Mouse (Mus musculus) C2C12 (cell line): ENCODE measurements around the gene Acvr1c. TPM values are rescaled to one million over a fixed set of nuclear protein-coding genes. Genes with fewer than 3 reads are reported as not detected.

Experiments
- H3K27me3 ChIP-seq: one replicate; pipeline ENCODE4 v1.6.1; 2011; ENCODE audit not compliant: control insufficient read depth, insufficient read depth, insufficient read length
- H3K36me3 ChIP-seq: one replicate; pipeline ENCODE4 v1.6.1; 2011; ENCODE audit not compliant: control insufficient read depth, insufficient read depth
- H3K4me3 ChIP-seq: one replicate; pipeline ENCODE4 v1.5.1; 2011; ENCODE audit warnings: mild to moderate bottlenecking, control low read depth; ENCODE audit not compliant: poor library complexity, insufficient read depth, severe bottlenecking
- H3K79me2 ChIP-seq: one replicate; pipeline ENCODE4 v1.6.1; 2011; ENCODE audit not compliant: control insufficient read depth, insufficient read depth
- H3K79me3 ChIP-seq: one replicate; pipeline ENCODE4 v1.6.1; 2011; ENCODE audit warnings: low read depth, control low read depth
- H3ac ChIP-seq: one replicate; pipeline ENCODE3; 2011; ENCODE audit warnings: low read depth; ENCODE audit not compliant: control insufficient read depth, insufficient read length
- CEBPB ChIP-seq: IDR thresholded peaks from one replicate; pipeline ENCODE4 v1.6.1; 2011; ENCODE audit warnings: low read depth, mild to moderate bottlenecking, control low read depth, moderate library complexity
- CTCF ChIP-seq: IDR thresholded peaks from one replicate; pipeline ENCODE4 v1.5.1; 2011; ENCODE audit not compliant: control insufficient read depth, insufficient read depth, insufficient read length
- FOSL1 ChIP-seq: IDR thresholded peaks from one replicate; pipeline ENCODE4 v1.8.0; 2011; ENCODE audit warnings: mild to moderate bottlenecking, low read length; ENCODE audit not compliant: poor library complexity, insufficient read depth, severe bottlenecking
- MAX ChIP-seq: IDR thresholded peaks from one replicate; pipeline ENCODE4 v1.6.1; 2011; ENCODE audit warnings: mild to moderate bottlenecking, control low read depth
- MYOD1 ChIP-seq: IDR thresholded peaks from one replicate; pipeline ENCODE4 v1.6.1; 2011; ENCODE audit warnings: low read depth; ENCODE audit not compliant: control insufficient read depth, insufficient read length
- MYOG ChIP-seq: IDR thresholded peaks from one replicate; pipeline ENCODE4 v1.6.1; 2011; ENCODE audit not compliant: control insufficient read depth, insufficient read length; ENCODE audit errors: extremely low read depth
- USF1 ChIP-seq: IDR thresholded peaks from one replicate; pipeline ENCODE4 v1.6.1; 2011; ENCODE audit warnings: low read depth, mild to moderate bottlenecking, control low read depth, moderate library complexity
- polyA plus RNA-seq: library from polyadenylated mRNA; unstranded; fragments of >200 nt; fragmentation: generic; extraction: Trizol; gene quantifications from one replicate; pipeline ENCODE4 v1.2.1, GENCODE M21; 2012; ENCODE audit warnings: missing spikeins

Gene Acvr1c
- polyA plus RNA-seq, 1 experiment: 0.04 TPM

GRCm38 (mm10) chr2:58279163-58279562 lies 78.5 kb downstream of the Acvr1c start:
- Histone ChIP-seq H3K4me3 (no peak overlapping the region), H3ac (no peak overlapping the region), H3K79me2 (no peaks in the 10 kb centered on the region), H3K27me3 (no peaks in the 10 kb centered on the region), H3K79me3 (no peaks in the 10 kb centered on the region), H3K36me3 (no peaks in the 10 kb centered on the region)
- TF ChIP-seq FOSL1 (no peak), MYOD1 (no peak), MAX (no peak), CEBPB (no peak), CTCF (no peak), USF1 (no peak), MYOG (no peak)

- no peak overlapping the region for H3K4me3 ChIP-seq
- no peak for TF ChIP-seq CTCF
- TF ChIP-seq FOSL1: no peak
- no peak for TF ChIP-seq MYOG
- TF ChIP-seq CEBPB: no peak
- no peak for TF ChIP-seq MAX
- no peak for TF ChIP-seq MYOD1
- TF ChIP-seq USF1: no peak
- no peaks in the 10 kb centered on the region for H3K79me3 ChIP-seq
- H3K27me3 ChIP-seq: no peaks in the 10 kb centered on the region
- no peaks in the 10 kb centered on the region for H3K36me3 ChIP-seq
- H3K79me2 ChIP-seq: no peaks in the 10 kb centered on the region
- no peak overlapping the region for H3ac ChIP-seq
Measured at GRCm38 (mm10) chr2:58276454-58276853, 81.2 kb downstream of the Acvr1c start.

DNA sequence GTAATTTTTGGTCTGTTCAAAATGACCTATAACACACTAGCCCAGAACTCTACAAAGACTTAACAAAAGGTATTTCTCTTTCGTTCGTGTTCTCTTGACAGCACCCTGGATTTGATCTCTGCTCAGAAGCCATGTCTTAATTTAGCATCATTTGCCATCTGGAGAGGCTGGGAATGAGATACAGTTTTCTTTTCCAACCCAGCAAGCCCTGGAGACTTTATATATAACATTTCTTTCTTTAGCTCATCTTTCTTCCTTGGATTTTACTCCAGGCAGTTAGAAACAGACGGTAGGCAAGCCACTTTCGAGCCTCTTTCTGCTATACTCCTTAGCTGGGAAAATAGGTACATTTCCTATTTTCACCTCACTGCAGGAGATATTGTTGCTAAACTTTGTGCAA lies 117.1 kb downstream of the Acvr1c start:
- Histone ChIP-seq H3K4me3 (no peak overlapping the region), H3K27me3 (no peaks in the 10 kb centered on the region), H3ac (no peak overlapping the region), H3K79me2 (no peaks in the 10 kb centered on the region), H3K36me3 (no peaks in the 10 kb centered on the region), H3K79me3 (no peaks in the 10 kb centered on the region)
- no peak for TF ChIP-seq FOSL1
- TF ChIP-seq USF1: no peak
- no peak for TF ChIP-seq MAX
- no peak for TF ChIP-seq MYOG
- TF ChIP-seq MYOD1: no peak
- TF ChIP-seq CEBPB: no peak
- no peak for TF ChIP-seq CTCF

DNA sequence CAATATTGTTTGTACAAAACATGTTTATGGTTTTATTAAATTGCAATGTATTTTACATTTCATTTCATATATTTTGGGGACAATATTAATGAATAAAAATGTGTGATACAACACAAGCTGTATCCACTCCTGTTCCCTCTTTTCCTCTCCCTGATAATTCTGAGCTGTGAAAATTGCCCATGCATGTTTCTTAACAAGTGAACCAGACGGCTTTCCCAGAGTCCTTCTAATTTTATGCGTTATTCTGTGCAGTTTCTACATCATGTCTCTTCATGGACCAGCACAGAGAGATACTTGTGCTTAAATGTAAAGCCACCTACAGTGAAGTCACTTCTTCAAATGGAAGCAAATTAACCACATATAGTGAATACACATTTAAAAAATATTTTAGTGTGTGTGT lies 120.2 kb downstream of the Acvr1c start:
- TF ChIP-seq MYOD1 (no peak), FOSL1 (no peak), CEBPB (no peak), MYOG (no peak), USF1 (no peak), MAX (no peak), CTCF (no peak)
- no peaks in the 10 kb centered on the region for H3K79me2 ChIP-seq
- no peaks in the 10 kb centered on the region for H3K27me3 ChIP-seq
- H3K4me3 ChIP-seq: no peak overlapping the region
- H3K36me3 ChIP-seq: no peaks in the 10 kb centered on the region
- no peak overlapping the region for H3ac ChIP-seq
- H3K79me3 ChIP-seq: no peaks in the 10 kb centered on the region

Other genes with a start within 250 kb of the Acvr1c start
- 0.13 TPM for gene Cytip, start 162.4 kb downstream of the Acvr1c start, polyA plus RNA-seq
- gene Gm17409, start 112.2 kb upstream of the Acvr1c start, polyA plus RNA-seq: 0.06 TPM
- gene Acvr1, start 209.3 kb upstream of the Acvr1c start, polyA plus RNA-seq: 37.2 TPM
- 7.3 TPM for gene Upp2, start 209.4 kb upstream of the Acvr1c start, polyA plus RNA-seq